Mouse (Mus musculus) megakaryocyte, embryonic 14.5 days (primary cell): ENCODE measurements around the gene Nrros. TPM values are rescaled to one million over a fixed set of nuclear protein-coding genes. Genes with fewer than 3 reads are reported as not detected.
"Not testable (repeated sequence)": the region's sequence is repeated elsewhere in the genome, so short reads cannot be mapped to it uniquely, and the experiment has no call there.

Source experiments
- H3K27me3 ChIP-seq: replicated peaks from 2 replicates; pipeline ENCODE3; 2012; ENCODE audit warnings: inconsistent platforms
- H3K36me3 ChIP-seq: replicated peaks from 2 replicates; pipeline ENCODE3; 2012; ENCODE audit warnings: low read length, inconsistent platforms, mixed read lengths
- H3K4me1 ChIP-seq: 2 replicates; pipeline ENCODE4 v1.6.1; 2012; ENCODE audit warnings: inconsistent platforms
- H3K4me3 ChIP-seq: replicated peaks from 2 replicates; pipeline ENCODE3; 2012; ENCODE audit warnings: moderate library complexity, mild to moderate bottlenecking, inconsistent platforms
- H3K9me3 ChIP-seq: 2 replicates; pipeline ENCODE4 v1.6.1; 2012; ENCODE audit warnings: inconsistent platforms
- FLI1 ChIP-seq: IDR thresholded peaks from 2 replicates; pipeline ENCODE4 v1.6.1; 2012; ENCODE audit warnings: low read length, inconsistent platforms, mixed read lengths
- GATA1 ChIP-seq: IDR thresholded peaks from 3 replicates; pipeline ENCODE4 v1.6.1; 2012; ENCODE audit warnings: mixed read lengths, low read length, inconsistent platforms, borderline replicate concordance
- polyA plus RNA-seq: library from polyadenylated mRNA; stranded (reverse); fragments of >175 nt; gene quantifications from 2 replicates; pipeline ENCODE4 v1.2.3, GENCODE M21; 2012; ENCODE audit warnings: low replicate concordance; ENCODE audit not compliant: insufficient read depth

Nrros gene
- polyA plus RNA-seq, 1 experiment: 75.8 TPM

DNA sequence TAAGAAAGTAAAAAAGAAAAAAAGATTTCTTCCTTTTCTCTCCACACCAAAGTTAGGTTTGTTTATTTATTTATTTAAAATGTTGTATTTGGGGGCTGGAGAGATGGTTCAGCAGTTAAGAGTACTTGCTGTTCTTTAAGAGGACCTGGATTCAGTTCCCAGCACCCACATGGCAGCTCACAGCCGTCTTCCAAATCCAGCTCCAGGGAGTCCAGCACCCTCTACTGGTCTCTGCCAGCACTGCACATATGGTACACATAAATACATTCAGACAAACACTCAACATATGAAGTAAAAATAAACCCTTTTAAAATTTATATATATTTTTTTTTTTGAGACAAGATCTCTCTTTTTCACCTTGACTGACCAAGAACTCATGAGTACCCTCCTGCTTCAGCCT lies 59.7 kb downstream of the Nrros start:
- TF ChIP-seq GATA1 (no peak), FLI1 (no peak)
- Histone ChIP-seq H3K9me3 (0 out of 2 replicates have a peak, but pooled peaks cover 3% of the 10 kb centered on the region), H3K36me3 (peaks cover 37% of the 10 kb centered on the region), H3K4me3 (no peak overlapping the region), H3K27me3 (no peaks in the 10 kb centered on the region), H3K4me1 (peaks cover 34% of the 10 kb centered on the region)

- no peaks in the 10 kb centered on the region for H3K27me3 ChIP-seq
- H3K9me3 ChIP-seq: 0 out of 2 replicates have a peak, but pooled peaks cover 3% of the 10 kb centered on the region
- TF ChIP-seq FLI1: no peak
- no peak for TF ChIP-seq GATA1
- peak overlapping the region; percentile 2 for H3K4me3 ChIP-seq
- peaks cover 34% of the 10 kb centered on the region for H3K4me1 ChIP-seq
- H3K36me3 ChIP-seq: peaks cover 37% of the 10 kb centered on the region
Measured at GRCm38 (mm10) chr16:32102295-32102694, 63.1 kb downstream of the Nrros start.

GRCm38 (mm10) chr16:32099638-32100150 lies 65.7 kb downstream of the Nrros start, which contains the start of the genes Pigx and Cep19:
Pigx (minus strand) TSS chr16:32099740.
Cep19 (plus strand) TSS chr16:32099800.
- TF ChIP-seq GATA1: no peak
- TF ChIP-seq FLI1: no peak
- peak within 1 kb of the TSS; percentile 96 for H3K4me3 ChIP-seq
- H3K27me3 ChIP-seq: no peaks in the 10 kb centered on the region
- H3K36me3 ChIP-seq: peaks cover 26% of the 10 kb centered on the region
- H3K4me1 ChIP-seq: peaks cover 26% of the 10 kb centered on the region
- H3K9me3 ChIP-seq: no peaks in the 10 kb centered on the region

GRCm38 (mm10) chr16:32098897-32099637 lies 66.3 kb downstream of the Nrros start:
- H3K36me3 ChIP-seq: peaks cover 28% of the 10 kb centered on the region
- peaks cover 26% of the 10 kb centered on the region for H3K4me1 ChIP-seq
- no peak for TF ChIP-seq FLI1
- TF ChIP-seq GATA1: no peak
- H3K9me3 ChIP-seq: no peaks in the 10 kb centered on the region
- peak overlapping the region; percentile 96 for H3K4me3 ChIP-seq
- H3K27me3 ChIP-seq: no peaks in the 10 kb centered on the region

- Histone ChIP-seq H3K36me3 (peaks cover 24% of the 10 kb centered on the region), H3K4me1 (peaks cover 26% of the 10 kb centered on the region)
- not testable (repeated sequence) for H3K4me3 ChIP-seq, H3K27me3 ChIP-seq, H3K9me3 ChIP-seq
Measured at GRCm38 (mm10) chr16:32097757-32098156, 67.6 kb downstream of the Nrros start.

Other genes with a start within 250 kb of the Nrros start
- gene Pigz, start 231.7 kb downstream of the Nrros start, polyA plus RNA-seq: 0.30 TPM in 1 of 2 replicates, not detected in the other
- 126 and 272 TPM in 2 replicates for gene 0610012G03Rik, start 217.1 kb downstream of the Nrros start, polyA plus RNA-seq
- 12.9 and 80.8 TPM in 2 replicates for gene Ncbp2, start 217.1 kb downstream of the Nrros start, polyA plus RNA-seq
- 1.5 and 1.9 TPM in 2 replicates for gene Senp5, start 162.3 kb downstream of the Nrros start, polyA plus RNA-seq
- gene Pak2, start 86.3 kb downstream of the Nrros start, polyA plus RNA-seq: 16.0 and 24.5 TPM in 2 replicates
- gene Pigx, start 65.9 kb downstream of the Nrros start, polyA plus RNA-seq: 30.0 and 61.3 TPM in 2 replicates
- gene Cep19, start 65.8 kb downstream of the Nrros start, polyA plus RNA-seq: 1.6 and 2.0 TPM in 2 replicates
- gene Bex6, start 14.2 kb upstream of the Nrros start, polyA plus RNA-seq: 1.3 TPM in 1 of 2 replicates, not detected in the other
- gene Fbxo45, start 81.6 kb upstream of the Nrros start, polyA plus RNA-seq: 0.95 and 2.2 TPM in 2 replicates
- 8.7 TPM in 1 of 2 replicates, not detected in the other for gene Wdr53, start 81.6 kb upstream of the Nrros start, polyA plus RNA-seq
- gene Smco1, start 105.9 kb upstream of the Nrros start, polyA plus RNA-seq: not detected in 2 replicates
- gene Rnf168, start 111.9 kb upstream of the Nrros start, polyA plus RNA-seq: 1.4 and 3.8 TPM in 2 replicates
- gene Ubxn7, start 166.7 kb upstream of the Nrros start, polyA plus RNA-seq: 0.23 TPM in 1 of 2 replicates, not detected in the other
- 0.83 TPM in 1 of 2 replicates, not detected in the other for gene Tm4sf19, start 234.9 kb upstream of the Nrros start, polyA plus RNA-seq